Mouse (Mus musculus) adrenal gland, adult 10 weeks (tissue): ENCODE results near the gene Fam160b1. TPM values are rescaled to one million over a fixed set of nuclear protein-coding genes. Genes with fewer than 3 reads are reported as not detected.

Source experiments
- polyA plus RNA-seq: library from polyadenylated mRNA; stranded (reverse); fragments of 350-450 nt; fragmentation: Illumina TruSeq; extraction: RNeasy Lipid Tissue Mini Kit (QIAGEN cat#74804); gene quantifications from one replicate; pipeline ENCODE4 v1.2.3, GENCODE M21; 2014; ENCODE audit warnings: low read depth, low replicate concordance

Fam160b1 gene
- 24.9 TPM for polyA plus RNA-seq

GRCm38 (mm10) chr19:57360341-57361130 lies at the start of gene Fam160b1:
Fam160b1 (plus strand) TSS chr19:57360680.

GRCm38 (mm10) chr19:57314346-57315012 lies 46.0 kb upstream of the Fam160b1 start, which contains the start of gene Ablim1:
Ablim1 (minus strand) TSS chr19:57314919.

Other genes starting within 250 kb of the Fam160b1 start
- 19.3 TPM for gene Ablim1, start 45.8 kb upstream of the Fam160b1 start, polyA plus RNA-seq
- 18.7 TPM for gene Trub1, start 92.2 kb downstream of the Fam160b1 start, polyA plus RNA-seq